Mouse (Mus musculus): ENCODE data around the gene Gm13290. TPM values are rescaled to one million over a fixed set of nuclear protein-coding genes. Genes with fewer than 3 reads are reported as not detected.
A peak's percentile ranks its signal among the peaks of the same experiment; 100 is the strongest.
"Not testable (repeated sequence)": the region's sequence is repeated elsewhere in the genome, so short reads cannot be mapped to it uniquely, and the experiment has no call there.

Gm13290 gene
- total RNA-seq, 2 experiments from 2014 or later = not detected

- intact Hi-C loops (cut with DNase I); DNase-seq: not testable (repeated sequence)
Observed at GRCm38 (mm10) chr4:88780320-88780719, 6.7 kb downstream of the Gm13290 start.

- DNase-seq; intact Hi-C loops (cut with DNase I): not testable (repeated sequence)
Observed at GRCm38 (mm10) chr4:88781831-88782230, 8.2 kb downstream of the Gm13290 start, which contains the start of gene Ifnz. TSS of gene Ifnz (plus strand) at chr4:88782131.

DNA sequence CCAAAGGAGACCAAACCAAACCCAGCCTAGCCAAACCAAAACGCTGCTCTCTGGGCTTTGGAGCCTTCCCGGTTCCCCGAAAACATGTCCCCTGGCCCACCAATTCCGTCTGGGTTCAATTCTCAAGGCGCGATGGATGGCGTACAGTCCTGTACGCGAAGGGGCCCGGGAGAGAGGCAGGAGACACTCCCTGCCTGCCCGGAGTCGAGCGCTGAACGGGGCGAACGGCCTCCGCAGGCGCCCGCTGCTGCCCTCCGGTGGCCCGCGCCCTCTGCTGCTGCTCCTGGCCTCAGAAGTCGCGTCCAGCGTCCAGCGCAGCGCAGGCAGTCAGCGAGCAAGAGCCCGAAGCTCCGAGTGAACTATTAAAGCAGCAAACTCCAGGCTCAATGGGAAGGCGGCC is 8.7 kb downstream of the Gm13290 start:
- peak; percentile 26 to 37 for DNase-seq
- intact Hi-C loops (cut with DNase I) = not testable (repeated sequence)

DNA sequence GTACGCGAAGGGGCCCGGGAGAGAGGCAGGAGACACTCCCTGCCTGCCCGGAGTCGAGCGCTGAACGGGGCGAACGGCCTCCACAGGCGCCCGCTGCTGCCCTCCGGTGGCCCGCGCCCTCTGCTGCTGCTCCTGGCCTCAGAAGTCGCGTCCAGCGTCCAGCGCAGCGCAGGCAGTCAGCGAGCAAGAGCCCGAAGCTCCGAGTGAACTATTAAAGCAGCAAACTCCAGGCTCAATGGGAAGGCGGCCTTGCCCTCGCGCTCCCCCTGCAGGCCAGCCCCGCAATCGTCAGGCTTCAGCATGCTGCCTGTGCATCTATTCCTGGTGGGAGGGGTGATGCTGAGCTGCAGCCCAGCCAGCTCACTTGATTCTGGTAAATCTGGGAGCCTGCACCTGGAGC is 11.8 kb downstream of the Gm13290 start, which contains the start of gene Gm13276:
TSS of gene Gm13276 (plus strand) at position 301 of the 400 bp plus-strand sequence.
- intact Hi-C loops (cut with DNase I); DNase-seq: not testable (repeated sequence)

DNA sequence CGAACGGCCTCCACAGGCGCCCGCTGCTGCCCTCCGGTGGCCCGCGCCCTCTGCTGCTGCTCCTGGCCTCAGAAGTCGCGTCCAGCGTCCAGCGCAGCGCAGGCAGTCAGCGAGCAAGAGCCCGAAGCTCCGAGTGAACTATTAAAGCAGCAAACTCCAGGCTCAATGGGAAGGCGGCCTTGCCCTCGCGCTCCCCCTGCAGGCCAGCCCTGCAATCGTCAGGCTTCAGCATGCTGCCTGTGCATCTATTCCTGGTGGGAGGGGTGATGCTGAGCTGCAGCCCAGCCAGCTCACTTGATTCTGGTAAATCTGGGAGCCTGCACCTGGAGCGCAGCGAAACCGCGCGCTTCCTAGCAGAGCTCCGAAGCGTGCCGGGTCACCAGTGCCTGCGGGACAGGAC is 14.8 kb downstream of the Gm13290 start, which contains the start of gene Gm13277:
TSS of gene Gm13277 (plus strand) at position 231 of the 400 bp plus-strand sequence.
- DNase-seq = peak; percentile 65 to 73
- intact Hi-C loops (cut with DNase I) = not testable (repeated sequence)

- intact Hi-C loops (cut with DNase I); DNase-seq: not testable (repeated sequence)
Observed at GRCm38 (mm10) chr4:88791250-88791649, 17.6 kb downstream of the Gm13290 start, which contains the start of gene Gm13278. TSS of gene Gm13278 (plus strand) at chr4:88791550.

GRCm38 (mm10) chr4:88793936-88794675 is 20.5 kb downstream of the Gm13290 start, which contains the start of gene Gm13275:
TSS of gene Gm13275 (plus strand) at chr4:88794487.
- intact Hi-C loops (cut with DNase I) = not testable (repeated sequence)
- DNase-seq = peak; percentile 70 to 78

DNA sequence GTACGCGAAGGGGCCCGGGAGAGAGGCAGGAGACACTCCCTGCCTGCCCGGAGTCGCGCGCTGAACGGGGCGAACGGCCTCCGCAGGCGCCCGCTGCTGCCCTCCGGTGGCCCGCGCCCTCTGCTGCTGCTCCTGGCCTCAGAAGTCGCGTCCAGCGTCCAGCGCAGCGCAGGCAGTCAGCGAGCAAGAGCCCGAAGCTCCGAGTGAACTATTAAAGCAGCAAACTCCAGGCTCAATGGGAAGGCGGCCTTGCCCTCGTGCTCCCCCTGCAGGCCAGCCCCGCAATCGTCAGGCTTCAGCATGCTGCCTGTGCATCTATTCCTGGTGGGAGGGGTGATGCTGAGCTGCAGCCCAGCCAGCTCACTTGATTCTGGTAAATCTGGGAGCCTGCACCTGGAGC is 23.5 kb downstream of the Gm13290 start, which contains the start of gene Gm13279:
TSS of gene Gm13279 (plus strand) at position 301 of the 400 bp plus-strand sequence.
- intact Hi-C loops (cut with DNase I); DNase-seq: not testable (repeated sequence)

- intact Hi-C loops (cut with DNase I) = not testable (repeated sequence)
Observed at GRCm38 (mm10) chr4:88799365-88799764, 25.7 kb downstream of the Gm13290 start, which contains the start of gene Gm13285. TSS of gene Gm13285 (plus strand) at chr4:88799665.

DNA sequence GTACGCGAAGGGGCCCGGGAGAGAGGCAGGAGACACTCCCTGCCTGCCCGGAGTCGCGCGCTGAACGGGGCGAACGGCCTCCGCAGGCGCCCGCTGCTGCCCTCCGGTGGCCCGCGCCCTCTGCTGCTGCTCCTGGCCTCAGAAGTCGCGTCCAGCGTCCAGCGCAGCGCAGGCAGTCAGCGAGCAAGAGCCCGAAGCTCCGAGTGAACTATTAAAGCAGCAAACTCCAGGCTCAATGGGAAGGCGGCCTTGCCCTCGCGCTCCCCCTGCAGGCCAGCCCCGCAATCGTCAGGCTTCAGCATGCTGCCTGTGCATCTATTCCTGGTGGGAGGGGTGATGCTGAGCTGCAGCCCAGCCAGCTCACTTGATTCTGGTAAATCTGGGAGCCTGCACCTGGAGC is 29.3 kb downstream of the Gm13290 start, which contains the start of gene Gm13287:
TSS of gene Gm13287 (plus strand) at position 301 of the 400 bp plus-strand sequence.
- DNase-seq; intact Hi-C loops (cut with DNase I): not testable (repeated sequence)

More at GRCm38 (mm10) chr4:88799365-88799764, 25.7 kb downstream of the Gm13290 start, which contains the start of gene Gm13285:
- not testable (repeated sequence) for DNase-seq

DNA sequence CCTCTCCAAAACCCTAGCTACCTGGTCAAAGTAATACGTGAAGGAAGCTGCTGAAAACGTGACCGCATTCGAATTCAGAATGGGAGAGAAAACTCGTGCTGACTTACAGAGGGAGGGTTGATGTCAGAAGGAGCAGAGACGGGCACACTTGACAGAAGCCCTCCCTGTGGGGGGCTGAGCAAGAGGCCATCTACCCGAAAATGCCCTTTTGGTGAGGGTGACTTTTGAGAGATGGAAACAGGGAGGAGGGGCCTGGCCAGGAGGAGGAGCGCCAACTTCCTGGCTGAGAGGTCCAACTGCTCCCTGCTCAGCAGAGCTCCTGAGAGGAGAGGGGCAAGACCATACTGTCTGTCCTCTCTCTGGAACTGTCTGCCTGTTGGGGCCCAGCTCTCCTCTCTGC is 31.6 kb downstream of the Gm13290 start, which contains the start of gene Gm13288:
TSS of gene Gm13288 (plus strand) at position 301 of the 400 bp plus-strand sequence.
- intact Hi-C loops (cut with DNase I); DNase-seq: not testable (repeated sequence)

DNA sequence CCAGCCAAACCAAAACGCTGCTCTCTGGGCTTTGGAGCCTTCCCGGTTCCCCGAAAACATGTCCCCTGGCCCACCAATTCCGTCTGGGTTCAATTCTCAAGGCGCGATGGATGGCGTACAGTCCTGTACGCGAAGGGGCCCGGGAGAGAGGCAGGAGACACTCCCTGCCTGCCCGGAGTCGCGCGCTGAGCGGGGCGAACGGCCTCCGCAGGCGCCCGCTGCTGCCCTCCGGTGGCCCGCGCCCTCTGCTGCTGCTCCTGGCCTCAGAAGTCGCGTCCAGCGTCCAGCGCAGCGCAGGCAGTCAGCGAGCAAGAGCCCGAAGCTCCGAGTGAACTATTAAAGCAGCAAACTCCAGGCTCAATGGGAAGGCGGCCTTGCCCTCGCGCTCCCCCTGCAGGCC is 32.1 kb downstream of the Gm13290 start:
- peak; percentile 44 to 51 for DNase-seq

GRCm38 (mm10) chr4:88815928-88816327 is 42.3 kb downstream of the Gm13290 start, which contains the start of gene Ifna7:
TSS of gene Ifna7 (plus strand) at chr4:88816228.
- intact Hi-C loops (cut with DNase I) = loop anchor here (5.0 kb wide), 1 partner anchor 134 kb away; the partner anchor contains the start of gene Ifna2
- DNase-seq = no peak

More for the DNA sequence above, 32.1 kb downstream of the Gm13290 start:
- intact Hi-C loops (cut with DNase I) = not testable (repeated sequence)

DNA sequence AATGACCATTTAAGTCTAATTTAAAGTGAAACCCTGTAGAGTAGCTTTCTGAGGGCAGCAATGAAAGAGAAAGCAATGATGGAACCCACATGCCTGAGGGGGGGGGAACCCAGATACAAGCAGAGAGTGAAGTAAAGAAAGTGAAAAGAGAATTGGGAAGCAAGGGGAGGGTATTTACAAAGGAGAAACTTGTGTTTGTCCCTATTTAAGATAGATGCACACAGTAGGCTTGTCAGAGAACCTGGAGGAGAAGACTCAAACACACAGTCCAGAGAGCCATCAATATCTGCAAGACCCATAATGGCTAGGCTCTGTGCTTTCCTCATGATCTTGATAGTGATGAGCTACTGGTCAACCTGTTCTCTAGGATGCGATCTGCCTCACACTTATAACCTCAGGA is 46.0 kb downstream of the Gm13290 start, which contains the start of gene Ifna11:
TSS of gene Ifna11 (plus strand) at position 301 of the 400 bp plus-strand sequence.
- no peak for DNase-seq
- intact Hi-C loops (cut with DNase I) = loop anchor here (5.0 kb wide), 1 partner anchor 137 kb away; the partner anchor contains the start of gene Ifna2

DNA sequence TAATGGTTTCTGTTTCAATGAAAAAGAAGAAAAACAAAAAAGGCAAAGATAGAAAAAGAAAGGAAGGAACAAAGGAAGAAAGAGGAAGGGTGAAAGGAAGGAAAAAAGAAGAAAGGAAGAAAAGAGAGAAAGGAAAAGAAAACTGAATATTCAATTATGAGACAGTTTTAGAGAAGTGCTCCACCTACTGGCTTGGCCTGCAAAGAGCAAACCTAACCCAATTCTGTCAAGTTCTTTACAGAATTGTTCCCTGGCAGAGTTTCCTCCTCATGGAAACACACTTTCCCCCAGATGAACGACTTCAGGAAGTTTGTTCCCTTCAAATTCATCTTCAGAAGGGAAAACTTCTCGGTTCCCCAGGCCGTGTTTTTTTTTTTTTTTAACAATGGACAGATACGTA is 49.4 kb downstream of the Gm13290 start:
- intact Hi-C loops (cut with DNase I) = no loop called here
- DNase-seq = peak in 1 of 2 experiments; percentile 12

Other genes with a start within 250 kb of the Gm13290 start
- gene Ifna15, start 215.6 kb upstream of the Gm13290 start, total RNA-seq (2021) = not detected
- gene Ifna14, start 202.0 kb upstream of the Gm13290 start, total RNA-seq (2021) = not detected
- not detected for gene Ifna9, start 181.4 kb upstream of the Gm13290 start, total RNA-seq (2021)
- gene Ifna12, start 170.5 kb upstream of the Gm13290 start, total RNA-seq (2021) = not detected
- not detected for gene C87499, start 139.4 kb upstream of the Gm13290 start, total RNA-seq (2021)
- gene Ifna13, start 129.4 kb upstream of the Gm13290 start, total RNA-seq (2021) = not detected
- not detected for gene Ifna16, start 96.9 kb upstream of the Gm13290 start, total RNA-seq (2021)
- gene Ifna2, start 89.9 kb upstream of the Gm13290 start, total RNA-seq (2021) = not detected
- gene Ifnab, start 82.5 kb upstream of the Gm13290 start, total RNA-seq (2021) = not detected
- gene Gm26566, start 52.0 kb upstream of the Gm13290 start, total RNA-seq (2021) = 1 to 10 TPM in 1 of 2 experiments, under 1 TPM in 1; 0.22 to 1.0 TPM
- 10 to 100 TPM; 73.9 to 75.5 TPM for gene Klhl9, start 51.4 kb upstream of the Gm13290 start, total RNA-seq (2021)
- gene Gm13271, start 19.0 kb upstream of the Gm13290 start, total RNA-seq (2021) = not detected
- not detected for gene Gm13283, start 13.7 kb upstream of the Gm13290 start, total RNA-seq (2021)
- gene Gm13289, start 3.1 kb downstream of the Gm13290 start, total RNA-seq (2021) = not detected
- gene Gm13272, start 6.0 kb downstream of the Gm13290 start, total RNA-seq (2021) = not detected
- not detected for gene Ifnz, start 8.3 kb downstream of the Gm13290 start, total RNA-seq (2021)
- not detected for gene Gm13276, start 11.9 kb downstream of the Gm13290 start, total RNA-seq (2021)
- not detected for gene Gm13277, start 14.8 kb downstream of the Gm13290 start, total RNA-seq (2021)
- not detected for gene Gm13278, start 17.7 kb downstream of the Gm13290 start, total RNA-seq (2021)
- not detected for gene Gm13275, start 20.7 kb downstream of the Gm13290 start, total RNA-seq (2021)
- not detected for gene Gm13279, start 23.6 kb downstream of the Gm13290 start, total RNA-seq (2021)
- under 1 TPM; 0.19 to 0.22 TPM for gene Gm13285, start 25.8 kb downstream of the Gm13290 start, total RNA-seq (2021)
- not detected for gene Gm13287, start 29.4 kb downstream of the Gm13290 start, total RNA-seq (2021)
- not detected for gene Gm13288, start 31.7 kb downstream of the Gm13290 start, total RNA-seq (2021)
- not detected for gene Ifna7, start 42.4 kb downstream of the Gm13290 start, total RNA-seq (2021)
- gene Ifna11, start 46.1 kb downstream of the Gm13290 start, total RNA-seq (2021) = not detected
- gene Ifna6, start 53.6 kb downstream of the Gm13290 start, total RNA-seq (2021) = not detected
- gene Ifna5, start 61.7 kb downstream of the Gm13290 start, total RNA-seq (2021) = not detected
- gene Ifna4, start 68.0 kb downstream of the Gm13290 start, total RNA-seq (2021) = not detected
- not detected for gene Ifna1, start 76.3 kb downstream of the Gm13290 start, total RNA-seq (2021)
- gene Ifne, start 106.4 kb downstream of the Gm13290 start, total RNA-seq (2021) = not detected